Mouse (Mus musculus) stomach, embryonic 14.5 days (tissue): Measurements from ENCODE around the gene Cmah. TPM values are rescaled to one million over a fixed set of nuclear protein-coding genes. Genes with fewer than 3 reads are reported as not detected.
A peak's percentile ranks its signal among the peaks of the same experiment; 100 is the strongest.

Source experiments
- ATAC-seq: fragments of 200-750 bp; cut with Nextera tagmentation; 2 replicates; pipeline ENCODE4 v1.8.0; 2017; ENCODE audit warnings: low read depth, moderate TSS enrichment; ENCODE audit not compliant: insufficient number of reproducible peaks, insufficient read depth, low FRiP score
- H3K27ac ChIP-seq: fragments of 300-500 bp; sonication (generic); 2 replicates; pipeline ENCODE4 v1.5.1; 2014; ENCODE audit warnings: mild to moderate bottlenecking, low read length, moderate library complexity, mixed read lengths
- H3K27me3 ChIP-seq: fragments of 300-500 bp; sonication (generic); 2 replicates; pipeline ENCODE4 v1.6.1; 2014; ENCODE audit warnings: low read length, control low read depth, mixed read lengths; ENCODE audit not compliant: control insufficient read depth, insufficient read depth
- H3K36me3 ChIP-seq: fragments of 300-500 bp; sonication (generic); 2 replicates; pipeline ENCODE4 v1.6.1; 2014; ENCODE audit warnings: mild to moderate bottlenecking, control low read depth, low read length, moderate library complexity, mixed read lengths; ENCODE audit not compliant: control insufficient read depth, insufficient read depth
- H3K4me1 ChIP-seq: fragments of 300-500 bp; sonication (generic); 2 replicates; pipeline ENCODE4 v1.6.1; 2014; ENCODE audit warnings: low read length, control low read depth, mixed read lengths; ENCODE audit not compliant: control insufficient read depth, insufficient read depth
- H3K4me2 ChIP-seq: fragments of 300-500 bp; sonication (generic); replicated peaks from 2 replicates; pipeline ENCODE4 v1.6.1; 2014; ENCODE audit warnings: low read depth, low read length, control low read depth
- H3K4me3 ChIP-seq: fragments of 300-500 bp; sonication (generic); 2 replicates; pipeline ENCODE4 v1.5.1; 2014; ENCODE audit warnings: low read depth, low read length, control low read depth
- H3K9ac ChIP-seq: fragments of 300-500 bp; sonication (generic); replicated peaks from 2 replicates; pipeline ENCODE4 v1.6.1; 2014; ENCODE audit warnings: low read depth, mild to moderate bottlenecking, control low read depth, low read length, moderate library complexity, mixed read lengths
- H3K9me3 ChIP-seq: fragments of 300-500 bp; sonication (generic); 2 replicates; pipeline ENCODE4 v1.6.1; 2016; ENCODE audit warnings: low read depth, low read length, control low read depth; ENCODE audit not compliant: control insufficient read depth
- WGBS: fragments of 180-500 bp; shearing (Covaris S2); extraction: QIAGEN DNeasy Blood & Tissue Kit; methylation state at CpG from one replicate; pipeline ENCODE4 v1.1.7; 2014; 5-methylcytosine and 5-hydroxymethylcytosine counted together
- polyA plus RNA-seq: library from polyadenylated mRNA; unstranded; fragments of >200 nt; fragmentation: Nextera tagmentation; extraction: Ambion mirVana; gene quantifications from 2 replicates; pipeline ENCODE4 v1.2.1, GENCODE M21; 2014

Cmah gene
- polyA plus RNA-seq, 1 experiment from 2014 or later, result 0.65 TPM

GRCm38 (mm10) chr13:24415506-24416206 lies 88.5 kb downstream of the Cmah start:
- no peak for ATAC-seq
- Histone ChIP-seq H3K4me3 (no peak overlapping the region), H3K9ac (no peak overlapping the region), H3K27me3 (no peaks in the 10 kb centered on the region), H3K4me1 (no peaks in the 10 kb centered on the region), H3K36me3 (no peaks in the 10 kb centered on the region), H3K27ac (no peak overlapping the region), H3K4me2 (no peak overlapping the region), H3K9me3 (no peaks in the 10 kb centered on the region)
- 69% methylated on average over 13 of the region's 13 CpGs for WGBS

- no peaks in the 10 kb centered on the region for H3K4me1 ChIP-seq
- 49% methylated on average over 4 of the region's 4 CpGs for WGBS
- no peak overlapping the region for H3K4me3 ChIP-seq
- H3K9me3 ChIP-seq, result no peaks in the 10 kb centered on the region
- H3K36me3 ChIP-seq, result no peaks in the 10 kb centered on the region
- H3K27me3 ChIP-seq, result no peaks in the 10 kb centered on the region
- no peak overlapping the region for H3K9ac ChIP-seq
- ATAC-seq, result no peak
- no peak overlapping the region for H3K4me2 ChIP-seq
- no peak overlapping the region for H3K27ac ChIP-seq
Measured at GRCm38 (mm10) chr13:24416409-24416808, 89.2 kb downstream of the Cmah start.

- ATAC-seq, result no peak
- Histone ChIP-seq H3K9ac (no peak overlapping the region), H3K27ac (no peak overlapping the region), H3K4me1 (no peaks in the 10 kb centered on the region), H3K4me3 (no peak overlapping the region), H3K4me2 (no peak overlapping the region), H3K27me3 (no peaks in the 10 kb centered on the region), H3K9me3 (no peaks in the 10 kb centered on the region), H3K36me3 (no peaks in the 10 kb centered on the region)
- 52% methylated on average over 1 of the region's 1 CpGs for WGBS
Measured at GRCm38 (mm10) chr13:24418024-24418423, 90.8 kb downstream of the Cmah start.

GRCm38 (mm10) chr13:24418814-24419213 lies 91.6 kb downstream of the Cmah start:
- WGBS, result 84% methylated on average over 4 of the region's 4 CpGs
- no peak overlapping the region for H3K4me3 ChIP-seq
- no peak for ATAC-seq

GRCm38 (mm10) chr13:24419560-24420250 lies 92.5 kb downstream of the Cmah start:
- 60% methylated on average over 13 of the region's 13 CpGs for WGBS
- Histone ChIP-seq H3K4me2 (no peak overlapping the region), H3K9me3 (no peaks in the 10 kb centered on the region), H3K4me3 (no peak overlapping the region), H3K4me1 (no peaks in the 10 kb centered on the region), H3K36me3 (no peaks in the 10 kb centered on the region), H3K9ac (no peak overlapping the region), H3K27me3 (no peaks in the 10 kb centered on the region), H3K27ac (no peak overlapping the region)
- peak; percentile 72; the same call in 1 of the 2 replicates for ATAC-seq

More at GRCm38 (mm10) chr13:24418814-24419213, 91.6 kb downstream of the Cmah start:
- no peaks in the 10 kb centered on the region for H3K27me3 ChIP-seq
- H3K36me3 ChIP-seq, result no peaks in the 10 kb centered on the region
- H3K4me1 ChIP-seq, result no peaks in the 10 kb centered on the region
- H3K4me2 ChIP-seq, result no peak overlapping the region
- H3K27ac ChIP-seq, result no peak overlapping the region
- H3K9me3 ChIP-seq, result no peaks in the 10 kb centered on the region
- no peak overlapping the region for H3K9ac ChIP-seq

GRCm38 (mm10) chr13:24421987-24422386 lies 94.8 kb downstream of the Cmah start:
- no peak for ATAC-seq
- H3K27ac ChIP-seq, result no peak overlapping the region
- H3K9ac ChIP-seq, result no peak overlapping the region
- H3K4me3 ChIP-seq, result no peak overlapping the region
- 53% methylated on average over 3 of the region's 3 CpGs for WGBS
- H3K27me3 ChIP-seq, result no peaks in the 10 kb centered on the region
- no peak overlapping the region for H3K4me2 ChIP-seq
- H3K4me1 ChIP-seq, result no peaks in the 10 kb centered on the region
- H3K9me3 ChIP-seq, result no peaks in the 10 kb centered on the region
- no peaks in the 10 kb centered on the region for H3K36me3 ChIP-seq

- WGBS, result 51% methylated on average over 5 of the region's 5 CpGs
- ATAC-seq, result no peak
- no peaks in the 10 kb centered on the region for H3K27me3 ChIP-seq
- no peaks in the 10 kb centered on the region for H3K36me3 ChIP-seq
- no peak overlapping the region for H3K9ac ChIP-seq
- H3K27ac ChIP-seq, result no peak overlapping the region
- H3K4me3 ChIP-seq, result no peak overlapping the region
- H3K4me2 ChIP-seq, result no peak overlapping the region
- no peaks in the 10 kb centered on the region for H3K4me1 ChIP-seq
- no peaks in the 10 kb centered on the region for H3K9me3 ChIP-seq
Measured at GRCm38 (mm10) chr13:24430215-24430614, 103.0 kb downstream of the Cmah start.

GRCm38 (mm10) chr13:24431593-24431992 lies 104.4 kb downstream of the Cmah start:
- no peak overlapping the region for H3K9ac ChIP-seq
- H3K4me1 ChIP-seq, result no peaks in the 10 kb centered on the region
- H3K36me3 ChIP-seq, result no peaks in the 10 kb centered on the region
- H3K9me3 ChIP-seq, result no peaks in the 10 kb centered on the region
- no peaks in the 10 kb centered on the region for H3K27me3 ChIP-seq
- H3K27ac ChIP-seq, result no peak overlapping the region
- ATAC-seq, result no peak
- no peak overlapping the region for H3K4me2 ChIP-seq
- 91% methylated on average over 3 of the region's 3 CpGs for WGBS
- no peak overlapping the region for H3K4me3 ChIP-seq
